Mouse (Mus musculus) kidney, embryonic 15.5 days (tissue): ENCODE results near the gene Mfn1. TPM values are rescaled to one million over a fixed set of nuclear protein-coding genes. Genes with fewer than 3 reads are reported as not detected.

Experiments used
- ATAC-seq: fragments of 200-750 bp; cut with Nextera tagmentation; replicated peaks from 2 replicates; pipeline ENCODE4 v1.8.0; 2017; ENCODE audit warnings: moderate TSS enrichment; ENCODE audit not compliant: low FRiP score
- H3K27ac ChIP-seq: fragments of 300-500 bp; sonication (generic); 2 replicates; pipeline ENCODE4 v1.5.1; 2015; ENCODE audit warnings: mild to moderate bottlenecking, inconsistent platforms
- H3K27me3 ChIP-seq: fragments of 300-500 bp; sonication (generic); 2 replicates; pipeline ENCODE4 v1.6.1; 2015; ENCODE audit warnings: inconsistent platforms
- H3K36me3 ChIP-seq: fragments of 300-500 bp; sonication (generic); 2 replicates; pipeline ENCODE4 v1.6.1; 2015; ENCODE audit warnings: inconsistent platforms
- H3K4me1 ChIP-seq: fragments of 300-500 bp; sonication (generic); 2 replicates; pipeline ENCODE4 v1.6.1; 2015; ENCODE audit warnings: inconsistent platforms
- H3K4me2 ChIP-seq: fragments of 300-500 bp; sonication (generic); 2 replicates; pipeline ENCODE4 v1.6.1; 2015; ENCODE audit warnings: moderate library complexity, mild to moderate bottlenecking, inconsistent platforms
- H3K4me3 ChIP-seq: fragments of 300-500 bp; sonication (generic); replicated peaks from 2 replicates; pipeline ENCODE4 v1.5.1; 2015; ENCODE audit warnings: mild to moderate bottlenecking, inconsistent platforms
- H3K9ac ChIP-seq: fragments of 300-500 bp; sonication (generic); 2 replicates; pipeline ENCODE4 v1.6.1; 2015; ENCODE audit warnings: mild to moderate bottlenecking, inconsistent platforms
- H3K9me3 ChIP-seq: fragments of 300-500 bp; sonication (generic); replicated peaks from 2 replicates; pipeline ENCODE4 v1.6.1; 2016; ENCODE audit warnings: inconsistent platforms
- WGBS: fragments of 180-500 bp; shearing (Covaris S2); methylation state at CpG from one replicate; pipeline ENCODE4 v1.1.7; 2015; ENCODE audit warnings: mixed read lengths; 5-methylcytosine and 5-hydroxymethylcytosine counted together
- polyA plus RNA-seq: library from polyadenylated mRNA; unstranded; fragments of >200 nt; fragmentation: Nextera tagmentation; extraction: Ambion mirVana; gene quantifications from 2 replicates; pipeline ENCODE4 v1.2.1, GENCODE M21; 2015

Gene Mfn1
- polyA plus RNA-seq, 1 experiment from 2014 or later: 32.3 TPM

GRCm38 (mm10) chr3:32513528-32513927, 15.7 kb upstream of the Mfn1 start:
- H3K9ac ChIP-seq: no peak overlapping the region
- H3K9me3 ChIP-seq: no peaks in the 10 kb centered on the region
- no peaks in the 10 kb centered on the region for H3K27me3 ChIP-seq
- no peak overlapping the region for H3K4me2 ChIP-seq
- H3K36me3 ChIP-seq: peaks cover 39% of the 10 kb centered on the region
- peaks cover 29% of the 10 kb centered on the region for H3K4me1 ChIP-seq
- no peak for ATAC-seq
- no peak overlapping the region for H3K27ac ChIP-seq
- no peak overlapping the region for H3K4me3 ChIP-seq

- Histone ChIP-seq H3K36me3 (peaks cover 37% of the 10 kb centered on the region), H3K4me3 (no peak overlapping the region), H3K9me3 (peaks cover 7% of the 10 kb centered on the region; the same call in 1 of the 2 replicates), H3K27me3 (no peaks in the 10 kb centered on the region), H3K27ac (no peak overlapping the region), H3K4me1 (0 out of 2 replicates have a peak, but pooled peaks cover 3% of the 10 kb centered on the region), H3K4me2 (no peak overlapping the region), H3K9ac (no peak overlapping the region)
- whole genome bisulfite sequencing: 91% methylated on average over 4 of the region's 4 CpGs
- no peak for ATAC-seq
Measured at GRCm38 (mm10) chr3:32527181-32527580, 2.1 kb upstream of the Mfn1 start.

GRCm38 (mm10) chr3:32530041-32530440, 776 bp downstream of the Mfn1 start:
- WGBS: 13% methylated on average over 5 of the region's 5 CpGs
- Histone ChIP-seq H3K27me3 (no peaks in the 10 kb centered on the region), H3K36me3 (peaks cover 37% of the 10 kb centered on the region), H3K4me2 (peak overlapping the region; percentile 67), H3K4me1 (0 out of 2 replicates have a peak, but pooled peaks cover 3% of the 10 kb centered on the region), H3K9me3 (peaks cover 7% of the 10 kb centered on the region; the same call in 1 of the 2 replicates), H3K27ac (peak overlapping the region; percentile 81; the same call in 1 of the 2 replicates), H3K9ac (peak overlapping the region; percentile 81), H3K4me3 (peak overlapping the region; percentile 96)
- ATAC-seq: no peak

- H3K27me3 ChIP-seq: no peaks in the 10 kb centered on the region
- no peak for ATAC-seq
- peaks cover 68% of the 10 kb centered on the region for H3K36me3 ChIP-seq
- H3K4me1 ChIP-seq: no peaks in the 10 kb centered on the region
- 73% methylated on average over 1 of the region's 1 CpGs for whole genome bisulfite sequencing
- H3K4me2 ChIP-seq: no peak overlapping the region
- H3K9me3 ChIP-seq: no peaks in the 10 kb centered on the region
- no peak overlapping the region for H3K4me3 ChIP-seq
- H3K27ac ChIP-seq: no peak overlapping the region
- H3K9ac ChIP-seq: no peak overlapping the region
Measured at GRCm38 (mm10) chr3:32535692-32536091, 6.4 kb downstream of the Mfn1 start.

GRCm38 (mm10) chr3:32537556-32537955, 8.3 kb downstream of the Mfn1 start:
- Histone ChIP-seq H3K9me3 (no peaks in the 10 kb centered on the region), H3K9ac (no peak overlapping the region), H3K4me1 (no peaks in the 10 kb centered on the region), H3K4me2 (no peak overlapping the region), H3K36me3 (peaks cover 72% of the 10 kb centered on the region), H3K27me3 (no peaks in the 10 kb centered on the region), H3K27ac (no peak overlapping the region), H3K4me3 (no peak overlapping the region)
- ATAC-seq: no peak
- 83% methylated on average over 1 of the region's 1 CpGs for WGBS

GRCm38 (mm10) chr3:32538091-32538490, 8.8 kb downstream of the Mfn1 start:
- Histone ChIP-seq H3K9ac (no peak overlapping the region), H3K27me3 (no peaks in the 10 kb centered on the region), H3K9me3 (no peaks in the 10 kb centered on the region), H3K4me3 (no peak overlapping the region), H3K27ac (no peak overlapping the region), H3K4me2 (no peak overlapping the region), H3K36me3 (peaks cover 75% of the 10 kb centered on the region), H3K4me1 (no peaks in the 10 kb centered on the region)
- no peak for ATAC-seq
- 90% methylated on average over 5 of the region's 5 CpGs for WGBS

- Histone ChIP-seq H3K4me2 (no peak overlapping the region), H3K27ac (no peak overlapping the region), H3K9me3 (no peaks in the 10 kb centered on the region), H3K4me1 (no peaks in the 10 kb centered on the region), H3K27me3 (no peaks in the 10 kb centered on the region), H3K36me3 (peaks cover 53% of the 10 kb centered on the region), H3K9ac (no peak overlapping the region), H3K4me3 (no peak overlapping the region)
- 0 out of 2 replicates have a peak, but pooled peaks have one; percentile 33 for ATAC-seq
- 96% methylated on average over 1 of the region's 1 CpGs for WGBS
Measured at GRCm38 (mm10) chr3:32553061-32553460, 23.8 kb downstream of the Mfn1 start.

- H3K4me1 ChIP-seq: no peaks in the 10 kb centered on the region
- H3K4me3 ChIP-seq: no peak overlapping the region
- no peak overlapping the region for H3K4me2 ChIP-seq
- H3K9ac ChIP-seq: no peak overlapping the region
- ATAC-seq: no peak
- H3K27ac ChIP-seq: no peak overlapping the region
- peaks cover 72% of the 10 kb centered on the region for H3K36me3 ChIP-seq
- no peaks in the 10 kb centered on the region for H3K27me3 ChIP-seq
- WGBS: 94% methylated on average over 6 of the region's 6 CpGs
- H3K9me3 ChIP-seq: no peaks in the 10 kb centered on the region; the same call in 1 of the 2 replicates
Measured at GRCm38 (mm10) chr3:32563401-32563800, 34.1 kb downstream of the Mfn1 start.

GRCm38 (mm10) chr3:32573086-32573485, 43.8 kb downstream of the Mfn1 start:
- no peaks in the 10 kb centered on the region; the same call in 1 of the 2 replicates for H3K9me3 ChIP-seq
- H3K36me3 ChIP-seq: peaks cover 81% of the 10 kb centered on the region
- H3K4me3 ChIP-seq: no peak overlapping the region
- no peak overlapping the region for H3K4me2 ChIP-seq
- H3K27ac ChIP-seq: no peak overlapping the region
- no peak overlapping the region for H3K9ac ChIP-seq
- ATAC-seq: no peak
- 91% methylated on average over 2 of the region's 2 CpGs for WGBS
- H3K27me3 ChIP-seq: no peaks in the 10 kb centered on the region
- no peaks in the 10 kb centered on the region for H3K4me1 ChIP-seq

GRCm38 (mm10) chr3:32573881-32574280, 44.6 kb downstream of the Mfn1 start:
- Histone ChIP-seq H3K9me3 (no peaks in the 10 kb centered on the region), H3K4me3 (no peak overlapping the region), H3K4me2 (no peak overlapping the region), H3K36me3 (peaks cover 81% of the 10 kb centered on the region), H3K27me3 (no peaks in the 10 kb centered on the region), H3K27ac (no peak overlapping the region), H3K9ac (no peak overlapping the region), H3K4me1 (no peaks in the 10 kb centered on the region)
- no peak for ATAC-seq
- 76% methylated on average over 9 of the region's 9 CpGs for WGBS

- ATAC-seq: no peak
- no peak overlapping the region for H3K4me3 ChIP-seq
- H3K4me1 ChIP-seq: no peaks in the 10 kb centered on the region
- 91% methylated on average over 3 of the region's 3 CpGs for WGBS
- no peak overlapping the region for H3K27ac ChIP-seq
- no peak overlapping the region for H3K9ac ChIP-seq
- H3K9me3 ChIP-seq: no peaks in the 10 kb centered on the region
- peaks cover 74% of the 10 kb centered on the region for H3K36me3 ChIP-seq
- no peak overlapping the region for H3K4me2 ChIP-seq
- no peaks in the 10 kb centered on the region for H3K27me3 ChIP-seq
Measured at GRCm38 (mm10) chr3:32575151-32575550, 45.9 kb downstream of the Mfn1 start.

- WGBS: 88% methylated on average over 5 of the region's 5 CpGs
- H3K9ac ChIP-seq: no peak overlapping the region
- H3K27ac ChIP-seq: no peak overlapping the region
- no peak overlapping the region for H3K4me2 ChIP-seq
- no peaks in the 10 kb centered on the region for H3K4me1 ChIP-seq
- peaks cover 74% of the 10 kb centered on the region for H3K36me3 ChIP-seq
- no peak overlapping the region for H3K4me3 ChIP-seq
- H3K27me3 ChIP-seq: no peaks in the 10 kb centered on the region
- H3K9me3 ChIP-seq: no peaks in the 10 kb centered on the region
- no peak for ATAC-seq
Measured at GRCm38 (mm10) chr3:32578772-32579171, 49.5 kb downstream of the Mfn1 start.

- H3K9ac ChIP-seq: no peak overlapping the region
- peaks cover 71% of the 10 kb centered on the region for H3K36me3 ChIP-seq
- no peak overlapping the region for H3K27ac ChIP-seq
- H3K4me1 ChIP-seq: no peaks in the 10 kb centered on the region
- no peak overlapping the region for H3K4me2 ChIP-seq
- no peak for ATAC-seq
- H3K9me3 ChIP-seq: no peaks in the 10 kb centered on the region
- no peaks in the 10 kb centered on the region for H3K27me3 ChIP-seq
- WGBS: 87% methylated on average over 3 of the region's 3 CpGs
- no peak overlapping the region for H3K4me3 ChIP-seq
Measured at GRCm38 (mm10) chr3:32580738-32581137, 51.5 kb downstream of the Mfn1 start.
